Mouse (Mus musculus): ENCODE measurements around the gene E130116L18Rik.
"Not testable (repeated sequence)": the region's sequence is repeated elsewhere in the genome, so short reads cannot be mapped to it uniquely, and the experiment has no call there.

The E130116L18Rik gene

DNA sequence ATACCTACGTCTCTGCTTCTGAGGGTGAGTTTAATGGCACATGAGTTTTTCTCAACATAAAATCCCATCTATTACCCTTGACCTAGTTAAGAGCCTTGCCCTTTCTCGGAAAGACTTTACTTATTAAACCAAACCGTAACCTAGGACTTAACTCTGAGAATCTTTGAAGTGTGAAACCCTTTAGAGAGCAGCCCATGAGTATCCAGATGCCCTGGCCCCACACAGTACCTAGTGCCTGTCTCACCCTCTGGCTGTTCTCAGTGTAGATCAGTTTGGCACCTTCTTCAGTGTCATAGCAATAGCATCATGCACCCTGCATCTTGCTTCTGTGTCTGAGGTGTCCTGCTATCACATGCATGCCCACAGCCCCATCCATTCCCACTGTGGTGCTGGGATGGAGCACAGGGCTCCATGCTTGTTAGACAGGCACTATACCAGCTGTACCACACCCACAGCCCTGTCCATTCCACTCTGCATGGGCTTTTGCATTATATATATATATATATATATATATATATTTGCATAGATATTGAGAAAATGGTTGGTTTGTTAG is 42.9 kb downstream of the E130116L18Rik start:
- no peak for DNase-seq

DNA sequence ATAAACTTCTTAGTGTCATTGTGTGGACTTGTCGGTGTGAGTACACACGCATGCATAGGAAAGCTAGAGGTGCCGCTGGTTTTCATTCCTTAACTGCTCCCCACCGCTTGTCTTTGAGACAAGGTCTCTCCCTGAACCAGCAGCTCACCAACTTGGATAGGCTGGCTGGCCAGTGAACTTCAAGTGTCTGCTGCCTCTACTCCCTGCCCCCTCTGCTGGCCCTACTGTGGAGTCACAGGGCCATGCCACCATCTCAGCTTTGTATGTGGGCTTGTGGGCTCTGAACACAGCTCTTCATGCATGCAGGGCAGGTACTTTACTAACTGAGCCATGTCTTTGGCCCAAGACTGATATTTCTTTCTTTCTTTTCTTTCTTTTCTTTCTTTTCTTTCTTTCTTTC is 43.7 kb downstream of the E130116L18Rik start:
- no peak for DNase-seq

DNA sequence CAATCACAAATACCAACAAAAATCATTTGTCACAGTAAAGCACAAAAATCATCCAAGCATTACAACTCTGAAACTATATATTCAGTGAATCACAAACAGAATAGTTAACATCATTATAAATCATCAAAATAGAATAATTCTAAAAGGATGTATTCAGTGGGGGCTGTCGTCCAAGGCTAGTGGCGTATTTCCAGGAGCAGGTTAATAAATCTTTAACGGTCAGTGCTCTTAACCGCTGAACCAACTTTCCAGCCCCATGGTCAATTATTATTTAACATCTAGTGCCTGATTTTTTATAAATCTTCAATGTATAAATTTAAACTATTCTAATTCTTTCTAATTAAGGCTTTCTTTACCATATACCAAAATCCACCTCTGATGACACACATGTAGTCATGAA is 44.4 kb downstream of the E130116L18Rik start:
- DNase-seq: not testable (repeated sequence)

DNA sequence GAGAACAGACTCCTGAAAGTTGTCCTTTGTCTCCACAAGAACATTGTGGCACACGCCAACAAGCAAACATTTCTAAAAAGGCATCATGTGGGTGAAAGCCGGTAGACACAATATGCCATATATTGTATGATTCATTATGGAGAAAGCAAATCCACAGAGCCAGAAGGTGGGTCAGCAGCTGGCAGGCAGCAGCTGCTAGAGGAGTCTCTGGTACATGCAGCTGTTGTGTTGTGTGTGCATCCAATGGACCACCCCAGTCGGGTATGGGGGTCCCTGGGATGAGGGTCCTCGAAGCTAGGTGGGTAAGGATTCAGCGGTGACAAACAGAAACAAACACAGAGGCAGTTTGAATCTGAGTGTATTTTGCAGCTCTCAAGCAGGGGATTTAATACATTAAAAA is 45.0 kb downstream of the E130116L18Rik start:
- not testable (repeated sequence) for DNase-seq

Data from cerebellum, adult 11 months (tissue).